Mouse (Mus musculus): ENCODE measurements around the gene Traf3. TPM values are rescaled to one million over a fixed set of nuclear protein-coding genes. Genes with fewer than 3 reads are reported as not detected.

The Traf3 gene
- total and polyA plus RNA-seq, 2 experiments from 2014 or later = 14.9 to 40.2 TPM

DNA sequence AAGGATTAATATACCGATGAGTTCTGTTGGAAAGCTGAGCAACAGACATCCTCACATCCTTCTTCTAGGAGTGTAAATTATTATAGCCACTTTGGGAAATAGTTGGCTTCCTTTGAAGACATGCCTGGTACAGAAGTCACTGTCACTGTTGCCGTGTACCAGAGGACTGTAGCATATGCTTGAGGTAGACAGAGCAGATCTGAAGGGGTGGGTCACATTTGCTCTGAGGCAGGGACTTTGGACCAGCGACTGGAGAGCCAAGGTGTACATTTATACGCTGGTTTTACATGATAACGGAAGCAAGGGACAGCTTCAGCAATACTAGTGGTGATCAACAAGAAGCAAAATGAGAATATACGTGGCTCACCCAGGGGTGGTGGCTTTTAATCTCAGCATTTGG lies 52.7 kb downstream of the Traf3 start:
- Histone ChIP-seq H3K4me3 (ENCODE audit: low read depth, low read length) (no peak overlapping the region), H3K36me3 (ENCODE audit: insufficient read depth, low read length) (peaks cover 12% of the 10 kb centered on the region), H3K27me3 (ENCODE audit: insufficient read depth, low read length) (no peaks in the 10 kb centered on the region), H3K9me3 (ENCODE audit: low read length) (no peaks in the 10 kb centered on the region), H3K9ac (replicated peaks; ENCODE audit: low read length, poor library complexity, severe bottlenecking) (no peak overlapping the region), H3K4me1 (ENCODE audit: insufficient read depth, low read length) (no peaks in the 10 kb centered on the region), H3K27ac (ENCODE audit: low read depth, low read length) (no peak overlapping the region), H3K4me2 (ENCODE audit: low read depth, low read length, poor library complexity, severe bottlenecking) (no peak overlapping the region)
- TF ChIP-seq CTCF (IDR thresholded peaks at IDR 0.05) = no peak
- WGBS = 95% methylated on average over 6 of the region's 6 CpGs
- DNase-seq (ENCODE audit: low spot score) (no peak), ATAC-seq (ENCODE audit: low FRiP score) (no peak)

DNA sequence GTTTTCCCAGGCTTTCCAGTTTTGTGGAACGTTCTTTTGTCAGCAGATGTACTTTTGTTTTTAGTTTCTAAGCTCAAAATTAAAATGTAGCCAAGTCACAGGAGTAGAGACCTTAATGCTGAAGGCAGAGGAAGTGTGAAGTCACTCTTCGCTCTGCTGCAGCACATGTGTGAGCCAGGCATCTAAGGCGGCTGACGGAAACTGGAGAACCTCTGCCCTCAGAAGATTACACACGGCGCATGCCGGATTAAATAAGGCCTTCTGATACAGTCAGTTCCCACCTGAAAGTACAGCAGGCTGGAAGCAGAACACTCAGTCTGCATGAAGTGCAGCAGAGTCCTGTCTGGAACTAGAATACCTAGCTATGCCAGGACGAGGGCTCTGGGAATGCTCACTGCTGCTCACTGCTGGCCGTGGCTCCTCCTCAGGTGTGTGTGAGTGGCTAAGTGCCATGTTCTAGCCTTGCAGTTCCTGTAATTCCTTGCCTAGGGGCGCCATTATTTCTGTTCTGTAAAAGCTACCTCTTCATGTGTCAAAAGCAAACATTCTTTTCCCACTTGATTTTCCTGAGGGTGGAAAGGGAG lies 59.1 kb downstream of the Traf3 start:
- DNase-seq (ENCODE audit: low spot score) = no peak
- H3K36me3 ChIP-seq (ENCODE audit: insufficient read depth, low read length) = peaks cover 17% of the 10 kb centered on the region
- H3K4me2 ChIP-seq (ENCODE audit: low read depth, low read length, poor library complexity, severe bottlenecking) = no peak overlapping the region
- H3K9me3 ChIP-seq (ENCODE audit: low read length) = no peaks in the 10 kb centered on the region
- peak; percentile 27 for TF ChIP-seq CTCF (IDR thresholded peaks at IDR 0.05)
- no peak overlapping the region for H3K9ac ChIP-seq (replicated peaks; ENCODE audit: low read length, poor library complexity, severe bottlenecking)
- peak overlapping the region; percentile 38; the same call in 1 of the 2 replicates for H3K27ac ChIP-seq (ENCODE audit: low read depth, low read length)
- no peaks in the 10 kb centered on the region for H3K27me3 ChIP-seq (ENCODE audit: insufficient read depth, low read length)
- no peaks in the 10 kb centered on the region for H3K4me1 ChIP-seq (ENCODE audit: insufficient read depth, low read length)
- ATAC-seq (ENCODE audit: low FRiP score) = no peak
- WGBS = 65% methylated on average over 10 of the region's 10 CpGs
- no peak overlapping the region for H3K4me3 ChIP-seq (ENCODE audit: low read depth, low read length)

DNA sequence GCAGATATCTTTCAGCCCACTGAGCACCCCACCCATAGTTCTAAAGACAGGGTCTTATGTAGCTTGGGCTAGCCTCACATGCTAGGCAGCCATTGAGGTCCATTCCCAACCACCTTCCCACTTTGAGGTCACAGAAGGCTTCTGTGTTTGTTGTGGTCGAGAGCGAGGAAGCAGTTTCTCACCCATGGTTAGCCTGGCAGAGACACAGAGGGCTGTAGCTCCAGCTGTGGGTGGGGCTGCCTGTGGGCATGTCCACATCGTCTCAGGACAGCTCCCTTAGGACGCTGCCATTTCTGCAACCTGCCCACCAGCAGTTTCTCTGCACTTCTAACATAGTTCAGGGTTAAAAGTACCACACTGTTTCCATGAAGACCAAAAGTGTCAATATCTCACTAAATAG lies 61.2 kb downstream of the Traf3 start:
- ATAC-seq (ENCODE audit: low FRiP score) = no peak
- no peak overlapping the region for H3K4me2 ChIP-seq (ENCODE audit: low read depth, low read length, poor library complexity, severe bottlenecking)

DNA sequence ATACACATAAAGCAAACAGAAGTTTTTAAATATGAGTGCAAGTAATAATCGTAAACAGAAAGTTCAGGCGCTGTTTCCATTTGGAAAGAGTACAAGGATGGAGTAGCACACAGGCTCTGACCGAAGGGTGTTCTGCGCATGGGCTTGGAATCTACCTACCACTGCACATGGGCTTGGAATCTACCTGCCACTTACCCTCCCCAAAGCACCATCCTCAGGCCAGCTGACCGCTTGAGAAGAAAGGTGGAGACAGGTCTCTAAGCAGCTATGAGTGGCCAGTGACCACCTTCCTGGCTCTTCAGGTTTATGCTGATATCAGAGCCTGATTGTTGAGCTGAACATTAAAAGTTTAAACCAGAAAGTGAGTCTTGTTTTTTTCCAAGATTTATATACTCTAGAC lies 62.3 kb downstream of the Traf3 start:
- Histone ChIP-seq H3K4me1 (ENCODE audit: insufficient read depth, low read length) (no peaks in the 10 kb centered on the region), H3K4me2 (ENCODE audit: low read depth, low read length, poor library complexity, severe bottlenecking) (no peak overlapping the region), H3K27me3 (ENCODE audit: insufficient read depth, low read length) (no peaks in the 10 kb centered on the region), H3K27ac (ENCODE audit: low read depth, low read length) (no peak overlapping the region), H3K9me3 (ENCODE audit: low read length) (no peaks in the 10 kb centered on the region), H3K9ac (replicated peaks; ENCODE audit: low read length, poor library complexity, severe bottlenecking) (no peak overlapping the region), H3K36me3 (ENCODE audit: insufficient read depth, low read length) (peaks cover 5% of the 10 kb centered on the region), H3K4me3 (ENCODE audit: low read depth, low read length) (no peak overlapping the region)
- ATAC-seq (ENCODE audit: low FRiP score) (no peak), DNase-seq (ENCODE audit: low spot score) (no peak)
- 96% methylated on average over 5 of the region's 5 CpGs for WGBS
- no peak for TF ChIP-seq CTCF (IDR thresholded peaks at IDR 0.05)

More for the DNA sequence above, 61.2 kb downstream of the Traf3 start:
- 76% methylated on average over 4 of the region's 4 CpGs for WGBS
- no peaks in the 10 kb centered on the region for H3K27me3 ChIP-seq (ENCODE audit: insufficient read depth, low read length)
- TF ChIP-seq CTCF (IDR thresholded peaks at IDR 0.05) = no peak
- H3K4me1 ChIP-seq (ENCODE audit: insufficient read depth, low read length) = no peaks in the 10 kb centered on the region
- no peak for DNase-seq (ENCODE audit: low spot score)
- H3K36me3 ChIP-seq (ENCODE audit: insufficient read depth, low read length) = peaks cover 7% of the 10 kb centered on the region
- no peak overlapping the region for H3K27ac ChIP-seq (ENCODE audit: low read depth, low read length)
- H3K4me3 ChIP-seq (ENCODE audit: low read depth, low read length) = no peak overlapping the region
- H3K9ac ChIP-seq (replicated peaks; ENCODE audit: low read length, poor library complexity, severe bottlenecking) = no peak overlapping the region
- no peaks in the 10 kb centered on the region for H3K9me3 ChIP-seq (ENCODE audit: low read length)

DNA sequence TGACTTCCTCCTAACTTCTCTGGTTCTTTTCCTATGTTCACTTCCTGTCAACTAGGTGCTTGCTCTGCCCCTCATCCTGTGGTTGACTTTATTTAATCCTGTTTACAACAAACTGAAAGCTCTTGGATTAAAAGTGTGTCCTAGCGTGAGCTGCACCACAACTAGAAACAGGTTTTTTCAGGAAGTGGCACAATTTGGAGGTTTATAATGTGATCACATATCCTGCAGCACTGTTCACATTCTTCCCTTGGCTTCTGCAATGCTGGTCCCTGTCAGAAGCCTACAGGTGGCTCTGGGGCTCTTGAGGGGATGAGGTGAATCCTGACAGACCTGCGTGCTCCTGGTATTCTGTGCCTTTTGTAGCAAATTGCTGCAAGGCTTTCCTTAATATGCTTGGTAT lies 64.6 kb downstream of the Traf3 start:
- Histone ChIP-seq H3K4me2 (ENCODE audit: low read depth, low read length, poor library complexity, severe bottlenecking) (no peak overlapping the region), H3K4me3 (ENCODE audit: low read depth, low read length) (no peak overlapping the region), H3K4me1 (ENCODE audit: insufficient read depth, low read length) (no peaks in the 10 kb centered on the region), H3K9me3 (ENCODE audit: low read length) (no peaks in the 10 kb centered on the region), H3K36me3 (ENCODE audit: insufficient read depth, low read length) (peaks cover 5% of the 10 kb centered on the region), H3K27me3 (ENCODE audit: insufficient read depth, low read length) (no peaks in the 10 kb centered on the region), H3K27ac (ENCODE audit: low read depth, low read length) (no peak overlapping the region), H3K9ac (replicated peaks; ENCODE audit: low read length, poor library complexity, severe bottlenecking) (no peak overlapping the region)
- 91% methylated on average over 2 of the region's 2 CpGs for WGBS
- TF ChIP-seq CTCF (IDR thresholded peaks at IDR 0.05) = no peak
- no peak for DNase-seq (ENCODE audit: low spot score)
- ATAC-seq (ENCODE audit: low FRiP score) = no peak

DNA sequence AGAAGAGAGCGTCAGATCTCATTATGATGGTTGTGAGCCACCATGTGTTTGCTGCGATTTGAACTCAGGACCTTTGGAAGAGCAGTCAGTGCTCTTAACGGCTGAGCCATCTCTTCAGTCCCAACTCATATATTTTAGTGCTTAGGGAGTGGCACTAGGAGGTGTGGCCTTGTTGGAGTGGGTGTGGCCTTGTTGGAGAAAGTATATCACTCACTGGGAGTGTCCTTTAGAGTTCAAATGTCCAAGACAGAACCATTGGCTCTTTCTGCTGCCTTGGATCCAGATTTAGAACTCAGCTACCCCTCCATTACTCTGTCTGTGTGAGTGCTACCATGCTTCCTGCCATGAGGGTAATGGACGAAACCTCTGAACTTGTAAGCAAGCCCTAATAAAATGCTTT lies 67.6 kb downstream of the Traf3 start:
- Histone ChIP-seq H3K36me3 (ENCODE audit: insufficient read depth, low read length) (peaks cover 10% of the 10 kb centered on the region; the same call in 1 of the 2 replicates), H3K27me3 (ENCODE audit: insufficient read depth, low read length) (no peaks in the 10 kb centered on the region), H3K9ac (replicated peaks; ENCODE audit: low read length, poor library complexity, severe bottlenecking) (no peak overlapping the region), H3K4me2 (ENCODE audit: low read depth, low read length, poor library complexity, severe bottlenecking) (no peak overlapping the region), H3K4me3 (ENCODE audit: low read depth, low read length) (no peak overlapping the region), H3K27ac (ENCODE audit: low read depth, low read length) (no peak overlapping the region), H3K4me1 (ENCODE audit: insufficient read depth, low read length) (no peaks in the 10 kb centered on the region), H3K9me3 (ENCODE audit: low read length) (no peaks in the 10 kb centered on the region)
- TF ChIP-seq CTCF (IDR thresholded peaks at IDR 0.05) = no peak
- WGBS = 94% methylated on average over 4 of the region's 4 CpGs
- no peak for DNase-seq (ENCODE audit: low spot score)
- ATAC-seq (ENCODE audit: low FRiP score) = no peak
